Mouse (Mus musculus): ENCODE results near the gene Chil1. TPM values are rescaled to one million over a fixed set of nuclear protein-coding genes. Genes with fewer than 3 reads are reported as not detected.

Chil1 gene
- polyA plus RNA-seq, 1 experiment from 2014 or later = 0.96 TPM

DNA sequence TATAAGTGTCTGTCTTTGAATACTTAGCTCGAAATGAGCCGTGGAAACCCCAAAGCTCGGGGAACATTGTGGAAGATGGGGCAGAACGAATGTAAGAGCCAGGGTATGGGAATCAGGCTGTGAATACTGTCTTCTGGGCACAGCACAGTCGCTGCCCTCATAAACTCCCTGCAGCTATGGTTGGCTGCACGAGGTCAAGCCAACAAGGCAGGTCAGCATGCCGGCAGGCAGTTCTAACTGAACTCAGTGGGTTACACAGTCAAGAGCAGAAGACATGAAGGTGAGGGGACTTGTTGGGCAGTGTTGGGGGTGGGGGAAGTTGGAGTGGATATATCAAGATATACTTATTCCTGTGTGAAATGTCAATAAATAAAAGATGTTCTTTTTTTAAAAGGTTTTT, 33.1 kb downstream of the Chil1 start:
- H3K9me3 ChIP-seq = no peaks in the 10 kb centered on the region
- peaks cover 44% of the 10 kb centered on the region for H3K27me3 ChIP-seq (replicated peaks; ENCODE audit: low read depth, poor library complexity, severe bottlenecking)
- H3K4me1 ChIP-seq = peaks cover 46% of the 10 kb centered on the region
- no peak for DNase-seq (ENCODE audit: low spot score)
- H3K4me3 ChIP-seq = no peak overlapping the region
- no peak overlapping the region for H3K27ac ChIP-seq (replicated peaks)
- 55% methylated on average over 7 of the region's 7 CpGs for WGBS
- no peaks in the 10 kb centered on the region for H3K36me3 ChIP-seq (replicated peaks)

GRCm38 (mm10) chr1:134215751-134216628, 34.0 kb downstream of the Chil1 start:
- peaks cover 44% of the 10 kb centered on the region for H3K27me3 ChIP-seq (replicated peaks; ENCODE audit: low read depth, poor library complexity, severe bottlenecking)
- H3K4me1 ChIP-seq = peaks cover 37% of the 10 kb centered on the region
- H3K4me3 ChIP-seq = no peak overlapping the region
- H3K36me3 ChIP-seq (replicated peaks) = no peaks in the 10 kb centered on the region
- no peak for DNase-seq (ENCODE audit: low spot score)
- H3K27ac ChIP-seq (replicated peaks) = peak overlapping the region; percentile 71
- no peaks in the 10 kb centered on the region for H3K9me3 ChIP-seq
- WGBS = 30% methylated on average over 11 of the region's 11 CpGs

- Histone ChIP-seq H3K4me3 (no peak overlapping the region), H3K36me3 (replicated peaks) (no peaks in the 10 kb centered on the region), H3K27me3 (replicated peaks; ENCODE audit: low read depth, poor library complexity, severe bottlenecking) (peaks cover 44% of the 10 kb centered on the region), H3K9me3 (no peaks in the 10 kb centered on the region), H3K4me1 (peaks cover 31% of the 10 kb centered on the region), H3K27ac (replicated peaks) (no peak overlapping the region)
- DNase-seq (ENCODE audit: low spot score) = no peak
- 94% methylated on average over 2 of the region's 2 CpGs for WGBS
Measured at GRCm38 (mm10) chr1:134216629-134216971, 34.6 kb downstream of the Chil1 start.

DNA sequence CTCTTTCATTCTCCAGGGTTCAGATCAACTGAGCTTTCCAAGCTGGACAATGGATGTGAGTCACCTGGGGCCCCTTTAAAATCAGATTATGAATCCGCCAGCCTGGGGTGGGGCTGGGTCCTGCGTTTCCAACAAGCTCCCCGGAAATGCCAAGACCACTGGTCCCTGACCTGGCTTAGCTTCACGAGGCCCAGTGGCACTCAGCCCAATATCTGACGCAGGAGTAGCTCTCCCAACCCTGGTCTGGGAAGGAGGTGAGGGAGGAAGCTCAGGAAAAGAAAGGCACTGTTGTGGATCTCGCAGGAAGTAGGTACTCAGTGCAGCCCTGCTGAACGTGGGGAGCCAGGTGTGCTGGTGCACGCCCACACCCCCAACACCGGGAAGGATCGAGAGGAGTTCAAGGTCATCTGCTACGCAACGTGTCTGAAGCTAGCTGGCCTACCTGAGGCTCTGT, 35.1 kb downstream of the Chil1 start:
- Histone ChIP-seq H3K9me3 (no peaks in the 10 kb centered on the region), H3K4me1 (peaks cover 26% of the 10 kb centered on the region), H3K4me3 (no peak overlapping the region), H3K27ac (replicated peaks) (no peak overlapping the region), H3K27me3 (replicated peaks; ENCODE audit: low read depth, poor library complexity, severe bottlenecking) (peaks cover 44% of the 10 kb centered on the region), H3K36me3 (replicated peaks) (no peaks in the 10 kb centered on the region)
- 70% methylated on average over 12 of the region's 12 CpGs for WGBS
- no peak for DNase-seq (ENCODE audit: low spot score)

- no peak for DNase-seq (ENCODE audit: low spot score)
- Histone ChIP-seq H3K27me3 (replicated peaks; ENCODE audit: low read depth, poor library complexity, severe bottlenecking) (peaks cover 37% of the 10 kb centered on the region), H3K36me3 (replicated peaks) (no peaks in the 10 kb centered on the region), H3K4me1 (peaks cover 24% of the 10 kb centered on the region), H3K9me3 (no peaks in the 10 kb centered on the region), H3K4me3 (no peak overlapping the region), H3K27ac (replicated peaks) (no peak overlapping the region)
- 85% methylated on average over 3 of the region's 3 CpGs for WGBS
Measured at GRCm38 (mm10) chr1:134217942-134218341, 36.0 kb downstream of the Chil1 start.

GRCm38 (mm10) chr1:134219608-134220007, 37.6 kb downstream of the Chil1 start:
- H3K4me3 ChIP-seq = no peak overlapping the region
- no peak overlapping the region for H3K27ac ChIP-seq (replicated peaks)
- no peaks in the 10 kb centered on the region for H3K9me3 ChIP-seq
- DNase-seq (ENCODE audit: low spot score) = no peak
- no peaks in the 10 kb centered on the region for H3K36me3 ChIP-seq (replicated peaks)
- peaks cover 27% of the 10 kb centered on the region; the same call in 1 of the 2 replicates for H3K27me3 ChIP-seq (replicated peaks; ENCODE audit: low read depth, poor library complexity, severe bottlenecking)
- H3K4me1 ChIP-seq = peaks cover 24% of the 10 kb centered on the region
- WGBS = 80% methylated on average over 5 of the region's 5 CpGs

DNA sequence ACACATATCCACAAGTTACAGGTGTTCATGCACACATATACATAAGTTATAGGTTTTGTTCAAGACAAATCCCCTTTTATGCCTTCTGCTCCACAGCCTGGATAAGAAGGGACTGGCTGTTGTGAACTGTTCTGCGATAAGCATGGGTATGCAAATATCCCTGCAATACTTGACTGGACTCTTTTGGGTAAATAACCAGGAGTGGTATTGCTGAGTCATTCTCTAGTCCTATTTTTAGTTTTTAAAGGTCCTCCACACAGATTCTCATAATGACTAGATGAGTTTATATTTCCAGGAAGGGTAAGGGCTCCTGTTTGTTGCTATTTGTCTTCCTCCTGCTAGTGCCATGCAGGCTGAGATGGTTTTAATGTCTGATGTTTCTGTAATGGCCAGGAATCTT, 39.2 kb downstream of the Chil1 start:
- Histone ChIP-seq H3K4me3 (no peak overlapping the region), H3K4me1 (peaks cover 15% of the 10 kb centered on the region), H3K27me3 (replicated peaks; ENCODE audit: low read depth, poor library complexity, severe bottlenecking) (peaks cover 23% of the 10 kb centered on the region; the same call in 1 of the 2 replicates), H3K27ac (replicated peaks) (no peak overlapping the region), H3K9me3 (no peaks in the 10 kb centered on the region), H3K36me3 (replicated peaks) (no peaks in the 10 kb centered on the region)
- DNase-seq (ENCODE audit: low spot score) = no peak
- WGBS = 91% methylated on average over 1 of the region's 1 CpGs

GRCm38 (mm10) chr1:134222122-134223055, 40.4 kb downstream of the Chil1 start:
- Histone ChIP-seq H3K27ac (replicated peaks) (no peak overlapping the region), H3K4me1 (0 out of 2 replicates have a peak, but pooled peaks cover 5% of the 10 kb centered on the region), H3K4me3 (no peak overlapping the region), H3K27me3 (replicated peaks; ENCODE audit: low read depth, poor library complexity, severe bottlenecking) (peaks cover 22% of the 10 kb centered on the region; the same call in 1 of the 2 replicates), H3K9me3 (no peaks in the 10 kb centered on the region), H3K36me3 (replicated peaks) (no peaks in the 10 kb centered on the region)
- WGBS = 65% methylated on average over 8 of the region's 8 CpGs
- DNase-seq (ENCODE audit: low spot score) = no peak

GRCm38 (mm10) chr1:134224649-134225227, 42.8 kb downstream of the Chil1 start:
- WGBS = 89% methylated on average over 12 of the region's 12 CpGs
- Histone ChIP-seq H3K9me3 (no peaks in the 10 kb centered on the region), H3K27me3 (replicated peaks; ENCODE audit: low read depth, poor library complexity, severe bottlenecking) (peaks cover 12% of the 10 kb centered on the region; the same call in 1 of the 2 replicates), H3K4me1 (0 out of 2 replicates have a peak, but pooled peaks cover 5% of the 10 kb centered on the region), H3K36me3 (replicated peaks) (no peaks in the 10 kb centered on the region), H3K4me3 (no peak overlapping the region), H3K27ac (replicated peaks) (no peak overlapping the region)
- no peak for DNase-seq (ENCODE audit: low spot score)

GRCm38 (mm10) chr1:134225375-134225774, 43.4 kb downstream of the Chil1 start:
- peaks cover 14% of the 10 kb centered on the region; the same call in 1 of the 2 replicates for H3K27me3 ChIP-seq (replicated peaks; ENCODE audit: low read depth, poor library complexity, severe bottlenecking)
- no peaks in the 10 kb centered on the region for H3K36me3 ChIP-seq (replicated peaks)
- DNase-seq (ENCODE audit: low spot score) = no peak
- 92% methylated on average over 5 of the region's 5 CpGs for WGBS
- no peak overlapping the region for H3K4me3 ChIP-seq
- no peaks in the 10 kb centered on the region for H3K9me3 ChIP-seq
- H3K4me1 ChIP-seq = 0 out of 2 replicates have a peak, but pooled peaks cover 5% of the 10 kb centered on the region
- no peak overlapping the region for H3K27ac ChIP-seq (replicated peaks)

- Histone ChIP-seq H3K4me1 (0 out of 2 replicates have a peak, but pooled peaks cover 5% of the 10 kb centered on the region), H3K4me3 (no peak overlapping the region), H3K27me3 (replicated peaks; ENCODE audit: low read depth, poor library complexity, severe bottlenecking) (peaks cover 26% of the 10 kb centered on the region; the same call in 1 of the 2 replicates), H3K36me3 (replicated peaks) (no peaks in the 10 kb centered on the region), H3K9me3 (no peaks in the 10 kb centered on the region), H3K27ac (replicated peaks) (no peak overlapping the region)
- no peak for DNase-seq (ENCODE audit: low spot score)
- WGBS = 82% methylated on average over 8 of the region's 8 CpGs
Measured at GRCm38 (mm10) chr1:134226739-134227138, 44.8 kb downstream of the Chil1 start.

All from embryonic facial prominence, embryonic 10.5 days (tissue).